Mouse (Mus musculus) forebrain, embryonic 14.5 days (tissue): ENCODE results near the gene Nme7. TPM values are rescaled to one million over a fixed set of nuclear protein-coding genes. Genes with fewer than 3 reads are reported as not detected.

Source experiments
- ATAC-seq: fragments of 200-750 bp; cut with Nextera tagmentation; 2 replicates; pipeline ENCODE4 v1.8.0; 2017; ENCODE audit warnings: mild to moderate bottlenecking, moderate library complexity
- DNase-seq: peaks from one replicate; pipeline ENCODE4 v3.0.0-alpha.2; 2015; ENCODE audit warnings: low spot score
- H3K27ac ChIP-seq: fragments of 300-500 bp; sonication (generic); 2 replicates; pipeline ENCODE4 v1.5.1; 2014; ENCODE audit warnings: low read depth, mild to moderate bottlenecking, control low read depth, low read length, moderate library complexity
- H3K27me3 ChIP-seq: fragments of 300-500 bp; sonication (generic); replicated peaks from 2 replicates; pipeline ENCODE4 v1.6.1; 2014; ENCODE audit warnings: low read length, control low read depth, mixed read lengths; ENCODE audit not compliant: control insufficient read depth, insufficient read depth
- H3K36me3 ChIP-seq: fragments of 300-500 bp; sonication (generic); 2 replicates; pipeline ENCODE4 v1.6.1; 2014; ENCODE audit warnings: low read length, control low read depth; ENCODE audit not compliant: control insufficient read depth, insufficient read depth
- H3K4me1 ChIP-seq: fragments of 300-500 bp; sonication (generic); 2 replicates; pipeline ENCODE4 v1.6.1; 2014; ENCODE audit warnings: antibody characterized with exemption, low read length, control low read depth; ENCODE audit not compliant: control insufficient read depth, insufficient read depth
- H3K4me2 ChIP-seq: fragments of 300-500 bp; sonication (generic); 2 replicates; pipeline ENCODE4 v1.6.1; 2014; ENCODE audit warnings: mild to moderate bottlenecking, control low read depth, low read length
- H3K4me3 ChIP-seq: fragments of 300-500 bp; sonication (generic); 2 replicates; pipeline ENCODE4 v1.5.1; 2014; ENCODE audit warnings: low read depth, low read length, control low read depth
- H3K9ac ChIP-seq: fragments of 300-500 bp; sonication (generic); 2 replicates; pipeline ENCODE4 v1.6.1; 2014; ENCODE audit warnings: mild to moderate bottlenecking, low read length, control low read depth, moderate library complexity
- H3K9me3 ChIP-seq: fragments of 300-500 bp; sonication (generic); replicated peaks from 2 replicates; pipeline ENCODE4 v1.6.1; 2016; ENCODE audit warnings: low read length, control low read depth, mixed read lengths; ENCODE audit not compliant: control insufficient read depth
- WGBS: fragments of 180-500 bp; shearing (Covaris S2); extraction: QIAGEN DNeasy Blood & Tissue Kit; methylation state at CpG from one replicate; pipeline ENCODE4 v1.1.7; 2014; 5-methylcytosine and 5-hydroxymethylcytosine counted together
- polyA plus RNA-seq: library from polyadenylated mRNA; unstranded; fragments of >200 nt; fragmentation: Nextera tagmentation; extraction: Ambion mirVana; gene quantifications from 2 replicates; pipeline ENCODE4 v1.2.1, GENCODE M21; 2014

Gene Nme7
- polyA plus RNA-seq, 1 experiment from 2014 or later: 45.6 TPM

- no peak overlapping the region for H3K4me3 ChIP-seq
- ATAC-seq (no peak), DNase-seq (no peak)
- H3K9me3 ChIP-seq: no peaks in the 10 kb centered on the region
- no peaks in the 10 kb centered on the region for H3K4me1 ChIP-seq
- no peak overlapping the region for H3K27ac ChIP-seq
- WGBS: 91% methylated on average over 2 of the region's 2 CpGs
- H3K27me3 ChIP-seq: no peaks in the 10 kb centered on the region
- H3K4me2 ChIP-seq: no peak overlapping the region
- 0 out of 2 replicates have a peak, but pooled peaks cover 3% of the 10 kb centered on the region for H3K36me3 ChIP-seq
- H3K9ac ChIP-seq: no peak overlapping the region
Observed at GRCm38 (mm10) chr1:164324878-164325277, 21.0 kb downstream of the Nme7 start.

DNA sequence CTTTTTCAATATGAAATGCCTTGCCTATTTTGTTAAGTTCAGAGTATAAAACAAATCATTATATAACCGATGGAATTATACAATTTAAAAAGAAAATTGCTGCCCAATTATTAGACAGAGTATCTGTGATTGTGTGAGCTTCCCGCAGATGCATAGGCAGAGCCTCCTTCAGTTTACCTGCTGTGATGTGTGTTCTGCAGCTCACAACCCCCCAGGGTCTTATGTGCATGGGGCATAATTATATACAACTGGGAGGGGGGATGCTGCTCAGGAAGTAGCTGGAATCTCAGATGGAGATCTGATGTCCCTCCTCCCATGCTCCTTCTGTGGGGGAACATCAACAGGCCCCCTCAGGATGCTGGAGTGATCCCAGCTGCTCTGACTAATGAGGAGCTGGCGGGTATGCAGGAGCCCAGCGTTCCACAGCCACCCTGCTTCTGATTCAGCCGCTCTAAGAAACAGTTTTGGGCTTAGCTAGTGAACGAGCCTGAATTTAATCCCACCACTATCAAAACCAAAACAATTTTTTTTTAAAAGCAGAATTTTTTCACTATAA, 22.8 kb downstream of the Nme7 start:
- ATAC-seq (peak; percentile 70; the same call in 1 of the 2 replicates), DNase-seq (peak; percentile 50)
- WGBS: 52% methylated on average over 6 of the region's 6 CpGs
- Histone ChIP-seq H3K27ac (no peak overlapping the region), H3K4me3 (no peak overlapping the region), H3K36me3 (peaks cover 7% of the 10 kb centered on the region; the same call in 1 of the 2 replicates), H3K9ac (no peak overlapping the region), H3K9me3 (no peaks in the 10 kb centered on the region), H3K4me1 (no peaks in the 10 kb centered on the region), H3K4me2 (no peak overlapping the region), H3K27me3 (no peaks in the 10 kb centered on the region)

GRCm38 (mm10) chr1:164327764-164328163, 23.8 kb downstream of the Nme7 start:
- WGBS: 79% methylated on average over 7 of the region's 7 CpGs
- no peak for ATAC-seq

DNA sequence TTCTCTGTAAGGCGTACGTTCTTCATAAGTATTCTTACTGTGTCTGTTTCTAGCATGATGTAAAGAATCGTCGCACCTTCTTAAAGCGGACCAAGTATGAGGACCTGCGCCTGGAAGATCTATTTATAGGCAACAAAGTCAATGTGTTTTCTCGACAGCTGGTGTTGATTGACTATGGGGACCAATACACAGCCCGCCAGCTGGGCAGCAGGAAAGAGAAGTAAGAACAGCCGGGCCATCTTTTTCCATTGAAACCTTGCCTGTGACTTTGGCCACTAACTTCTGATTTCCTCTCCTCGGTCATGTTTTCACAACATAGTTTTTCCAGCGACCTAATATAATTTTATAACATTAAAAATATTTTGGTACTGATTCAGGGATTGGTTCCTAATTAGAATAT, 28.6 kb downstream of the Nme7 start:
- DNase-seq (no peak), ATAC-seq (no peak)
- Histone ChIP-seq H3K4me1 (no peaks in the 10 kb centered on the region), H3K9me3 (no peaks in the 10 kb centered on the region), H3K36me3 (peaks cover 16% of the 10 kb centered on the region; the same call in 1 of the 2 replicates), H3K27ac (no peak overlapping the region), H3K4me3 (no peak overlapping the region), H3K27me3 (no peaks in the 10 kb centered on the region), H3K9ac (no peak overlapping the region), H3K4me2 (no peak overlapping the region)
- WGBS: 93% methylated on average over 11 of the region's 11 CpGs

More at GRCm38 (mm10) chr1:164327764-164328163, 23.8 kb downstream of the Nme7 start:
- Histone ChIP-seq H3K27me3 (no peaks in the 10 kb centered on the region), H3K27ac (no peak overlapping the region), H3K4me1 (no peaks in the 10 kb centered on the region), H3K9ac (no peak overlapping the region), H3K36me3 (peaks cover 7% of the 10 kb centered on the region; the same call in 1 of the 2 replicates), H3K4me3 (no peak overlapping the region), H3K9me3 (no peaks in the 10 kb centered on the region), H3K4me2 (no peak overlapping the region)
- no peak for DNase-seq

DNA sequence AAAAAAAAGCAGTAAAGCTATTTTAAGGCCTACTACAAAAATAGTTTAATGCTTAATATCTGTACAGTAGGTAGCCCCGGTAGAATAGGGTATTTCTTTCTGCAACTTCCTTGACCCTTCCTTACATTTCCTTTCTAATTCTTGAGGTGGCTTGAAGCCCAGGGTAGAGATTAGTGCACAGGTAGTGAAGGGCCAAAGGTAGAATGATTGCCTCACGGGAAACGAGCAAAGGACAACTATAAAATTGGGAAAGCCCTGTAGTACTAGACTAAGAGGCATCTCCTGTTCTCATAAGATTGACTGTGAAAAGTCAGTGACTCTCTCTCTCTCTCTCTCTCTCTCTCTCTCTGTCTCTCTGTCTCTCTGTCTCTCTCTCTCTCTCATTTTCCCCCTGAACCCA, 31.5 kb downstream of the Nme7 start:
- no peaks in the 10 kb centered on the region for H3K4me1 ChIP-seq
- WGBS: 96% methylated on average over 3 of the region's 3 CpGs

GRCm38 (mm10) chr1:164335846-164336245, 31.9 kb downstream of the Nme7 start:
- ATAC-seq (no peak), DNase-seq (no peak)
- Histone ChIP-seq H3K4me1 (no peaks in the 10 kb centered on the region), H3K9me3 (no peaks in the 10 kb centered on the region), H3K4me2 (no peak overlapping the region), H3K36me3 (peaks cover 10% of the 10 kb centered on the region; the same call in 1 of the 2 replicates), H3K4me3 (no peak overlapping the region), H3K27me3 (no peaks in the 10 kb centered on the region), H3K9ac (no peak overlapping the region), H3K27ac (no peak overlapping the region)
- 83% methylated on average over 4 of the region's 4 CpGs for WGBS

More for the DNA sequence above, 31.5 kb downstream of the Nme7 start:
- Histone ChIP-seq H3K4me2 (no peak overlapping the region), H3K36me3 (peaks cover 14% of the 10 kb centered on the region; the same call in 1 of the 2 replicates), H3K4me3 (no peak overlapping the region), H3K27ac (no peak overlapping the region), H3K9ac (no peak overlapping the region), H3K9me3 (no peaks in the 10 kb centered on the region), H3K27me3 (no peaks in the 10 kb centered on the region)
- DNase-seq (no peak), ATAC-seq (no peak)

GRCm38 (mm10) chr1:164342161-164342560, 38.2 kb downstream of the Nme7 start:
- no peak overlapping the region for H3K4me2 ChIP-seq
- H3K4me1 ChIP-seq: no peaks in the 10 kb centered on the region
- H3K27me3 ChIP-seq: no peaks in the 10 kb centered on the region
- WGBS: 89% methylated on average over 3 of the region's 3 CpGs
- no peak for DNase-seq
- H3K9me3 ChIP-seq: no peaks in the 10 kb centered on the region
- ATAC-seq: no peak
- H3K4me3 ChIP-seq: no peak overlapping the region
- H3K9ac ChIP-seq: no peak overlapping the region
- H3K36me3 ChIP-seq: peaks cover 8% of the 10 kb centered on the region; the same call in 1 of the 2 replicates
- H3K27ac ChIP-seq: no peak overlapping the region

GRCm38 (mm10) chr1:164353443-164353842, 49.5 kb downstream of the Nme7 start:
- Histone ChIP-seq H3K4me1 (no peaks in the 10 kb centered on the region; the same call in 1 of the 2 replicates), H3K27me3 (no peaks in the 10 kb centered on the region), H3K9ac (no peak overlapping the region), H3K27ac (no peak overlapping the region), H3K9me3 (no peaks in the 10 kb centered on the region), H3K4me3 (no peak overlapping the region), H3K36me3 (peaks cover 5% of the 10 kb centered on the region; the same call in 1 of the 2 replicates), H3K4me2 (no peak overlapping the region)
- WGBS: 41% methylated on average over 3 of the region's 3 CpGs
- no peak for ATAC-seq
- no peak for DNase-seq

DNA sequence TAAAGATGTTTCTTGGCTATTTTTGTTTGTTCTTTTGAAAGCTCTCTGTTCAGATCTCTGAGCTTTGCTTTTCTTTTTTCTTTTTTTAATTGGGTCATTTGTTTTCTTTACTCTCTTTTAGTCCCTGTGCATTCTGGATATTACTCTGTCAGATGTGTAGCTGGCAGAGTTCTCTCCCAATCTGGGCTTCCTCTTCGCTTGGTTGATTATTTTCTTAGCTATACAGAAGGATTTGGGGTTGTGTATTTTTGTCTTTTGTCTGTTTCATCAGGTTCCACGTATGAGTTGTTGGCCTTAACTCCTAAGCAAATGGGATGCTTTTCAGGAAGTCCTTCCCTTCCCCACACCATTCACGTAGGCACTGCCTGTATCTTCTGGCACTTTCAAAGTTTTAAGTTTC, 54.1 kb downstream of the Nme7 start:
- DNase-seq (peak; percentile 39), ATAC-seq (no peak; the same call in 1 of the 2 replicates)
- no peak overlapping the region for H3K4me3 ChIP-seq
- WGBS: 51% methylated on average over 3 of the region's 3 CpGs
- 0 out of 2 replicates have a peak, but pooled peaks cover 4% of the 10 kb centered on the region for H3K36me3 ChIP-seq
- H3K4me2 ChIP-seq: no peak overlapping the region
- no peaks in the 10 kb centered on the region; the same call in 1 of the 2 replicates for H3K4me1 ChIP-seq
- H3K9me3 ChIP-seq: no peaks in the 10 kb centered on the region
- no peak overlapping the region for H3K9ac ChIP-seq
- H3K27ac ChIP-seq: no peak overlapping the region
- H3K27me3 ChIP-seq: no peaks in the 10 kb centered on the region
